Mouse (Mus musculus) forebrain, embryonic 14.5 days (tissue): ENCODE results near the gene Eml1. TPM values are rescaled to one million over a fixed set of nuclear protein-coding genes. Genes with fewer than 3 reads are reported as not detected.

Source experiments
- ATAC-seq: fragments of 200-750 bp; cut with Nextera tagmentation; 2 replicates; pipeline ENCODE4 v1.8.0; 2017; ENCODE audit warnings: mild to moderate bottlenecking, moderate library complexity
- DNase-seq: peaks from one replicate; pipeline ENCODE4 v3.0.0-alpha.2; 2015; ENCODE audit warnings: low spot score
- H3K27ac ChIP-seq: fragments of 300-500 bp; sonication (generic); 2 replicates; pipeline ENCODE4 v1.5.1; 2014; ENCODE audit warnings: low read depth, mild to moderate bottlenecking, control low read depth, low read length, moderate library complexity
- H3K27me3 ChIP-seq: fragments of 300-500 bp; sonication (generic); replicated peaks from 2 replicates; pipeline ENCODE4 v1.6.1; 2014; ENCODE audit warnings: low read length, control low read depth, mixed read lengths; ENCODE audit not compliant: control insufficient read depth, insufficient read depth
- H3K36me3 ChIP-seq: fragments of 300-500 bp; sonication (generic); 2 replicates; pipeline ENCODE4 v1.6.1; 2014; ENCODE audit warnings: low read length, control low read depth; ENCODE audit not compliant: control insufficient read depth, insufficient read depth
- H3K4me1 ChIP-seq: fragments of 300-500 bp; sonication (generic); 2 replicates; pipeline ENCODE4 v1.6.1; 2014; ENCODE audit warnings: antibody characterized with exemption, low read length, control low read depth; ENCODE audit not compliant: control insufficient read depth, insufficient read depth
- H3K4me2 ChIP-seq: fragments of 300-500 bp; sonication (generic); 2 replicates; pipeline ENCODE4 v1.6.1; 2014; ENCODE audit warnings: mild to moderate bottlenecking, control low read depth, low read length
- H3K4me3 ChIP-seq: fragments of 300-500 bp; sonication (generic); 2 replicates; pipeline ENCODE4 v1.5.1; 2014; ENCODE audit warnings: low read depth, low read length, control low read depth
- H3K9ac ChIP-seq: fragments of 300-500 bp; sonication (generic); 2 replicates; pipeline ENCODE4 v1.6.1; 2014; ENCODE audit warnings: mild to moderate bottlenecking, low read length, control low read depth, moderate library complexity
- H3K9me3 ChIP-seq: fragments of 300-500 bp; sonication (generic); replicated peaks from 2 replicates; pipeline ENCODE4 v1.6.1; 2016; ENCODE audit warnings: low read length, control low read depth, mixed read lengths; ENCODE audit not compliant: control insufficient read depth
- WGBS: fragments of 180-500 bp; shearing (Covaris S2); extraction: QIAGEN DNeasy Blood & Tissue Kit; methylation state at CpG from one replicate; pipeline ENCODE4 v1.1.7; 2014; 5-methylcytosine and 5-hydroxymethylcytosine counted together
- polyA plus RNA-seq: library from polyadenylated mRNA; unstranded; fragments of >200 nt; fragmentation: Nextera tagmentation; extraction: Ambion mirVana; gene quantifications from 2 replicates; pipeline ENCODE4 v1.2.1, GENCODE M21; 2014

The Eml1 gene
- polyA plus RNA-seq, 1 experiment from 2014 or later = 52.2 TPM

- no peaks in the 10 kb centered on the region; the same call in 1 of the 2 replicates for H3K4me1 ChIP-seq
- H3K27ac ChIP-seq = no peak overlapping the region
- DNase-seq = no peak
- WGBS = 57% methylated on average over 16 of the region's 16 CpGs
- ATAC-seq = no peak
- no peak overlapping the region for H3K4me3 ChIP-seq
- no peaks in the 10 kb centered on the region for H3K27me3 ChIP-seq
- H3K36me3 ChIP-seq = no peaks in the 10 kb centered on the region
- H3K4me2 ChIP-seq = no peak overlapping the region
- H3K9me3 ChIP-seq = no peaks in the 10 kb centered on the region
- H3K9ac ChIP-seq = no peak overlapping the region
Measured at GRCm38 (mm10) chr12:108452151-108452874, 81.6 kb downstream of the Eml1 start.

GRCm38 (mm10) chr12:108453561-108454044 lies 82.8 kb downstream of the Eml1 start:
- no peak for ATAC-seq
- H3K9me3 ChIP-seq = 0 out of 2 replicates have a peak, but pooled peaks cover 4% of the 10 kb centered on the region
- H3K36me3 ChIP-seq = peaks cover 5% of the 10 kb centered on the region; the same call in 1 of the 2 replicates
- H3K9ac ChIP-seq = no peak overlapping the region
- no peak overlapping the region for H3K4me2 ChIP-seq
- H3K27me3 ChIP-seq = no peaks in the 10 kb centered on the region
- no peak overlapping the region for H3K27ac ChIP-seq
- 86% methylated on average over 8 of the region's 8 CpGs for WGBS
- DNase-seq = no peak
- no peaks in the 10 kb centered on the region; the same call in 1 of the 2 replicates for H3K4me1 ChIP-seq
- H3K4me3 ChIP-seq = no peak overlapping the region

GRCm38 (mm10) chr12:108455004-108455403 lies 84.2 kb downstream of the Eml1 start:
- Histone ChIP-seq H3K4me1 (no peaks in the 10 kb centered on the region; the same call in 1 of the 2 replicates), H3K9ac (no peak overlapping the region), H3K27ac (0 out of 2 replicates have a peak overlapping the region, but pooled peaks have one; percentile 33), H3K27me3 (no peaks in the 10 kb centered on the region), H3K4me2 (no peak overlapping the region), H3K36me3 (peaks cover 5% of the 10 kb centered on the region; the same call in 1 of the 2 replicates), H3K4me3 (no peak overlapping the region), H3K9me3 (0 out of 2 replicates have a peak, but pooled peaks cover 4% of the 10 kb centered on the region)
- peak; percentile 65 for DNase-seq
- peak; percentile 57; the same call in 1 of the 2 replicates for ATAC-seq
- 78% methylated on average over 4 of the region's 4 CpGs for WGBS

- Histone ChIP-seq H3K27ac (no peak overlapping the region), H3K9ac (no peak overlapping the region), H3K4me3 (no peak overlapping the region), H3K4me2 (no peak overlapping the region), H3K9me3 (no peaks in the 10 kb centered on the region), H3K4me1 (no peaks in the 10 kb centered on the region; the same call in 1 of the 2 replicates), H3K27me3 (no peaks in the 10 kb centered on the region), H3K36me3 (peaks cover 27% of the 10 kb centered on the region)
- WGBS = 90% methylated on average over 1 of the region's 1 CpGs
- no peak for ATAC-seq
- no peak for DNase-seq
Measured at GRCm38 (mm10) chr12:108472898-108473297, 102.1 kb downstream of the Eml1 start.

- peaks cover 27% of the 10 kb centered on the region for H3K36me3 ChIP-seq
- no peaks in the 10 kb centered on the region for H3K4me1 ChIP-seq
- H3K4me2 ChIP-seq = no peak overlapping the region
- no peak overlapping the region for H3K9ac ChIP-seq
- DNase-seq = no peak
- 95% methylated on average over 3 of the region's 3 CpGs for WGBS
- no peak overlapping the region for H3K27ac ChIP-seq
- no peak overlapping the region for H3K4me3 ChIP-seq
- ATAC-seq = no peak
- no peaks in the 10 kb centered on the region for H3K9me3 ChIP-seq
- no peaks in the 10 kb centered on the region for H3K27me3 ChIP-seq
Measured at GRCm38 (mm10) chr12:108474440-108474839, 103.7 kb downstream of the Eml1 start.

- Histone ChIP-seq H3K27ac (no peak overlapping the region), H3K9ac (no peak overlapping the region), H3K4me2 (no peak overlapping the region), H3K4me1 (peaks cover 18% of the 10 kb centered on the region; the same call in 1 of the 2 replicates), H3K36me3 (peaks cover 9% of the 10 kb centered on the region; the same call in 1 of the 2 replicates), H3K27me3 (no peaks in the 10 kb centered on the region), H3K4me3 (no peak overlapping the region), H3K9me3 (no peaks in the 10 kb centered on the region)
- 71% methylated on average over 5 of the region's 5 CpGs for WGBS
- no peak for DNase-seq
- no peak for ATAC-seq
Measured at GRCm38 (mm10) chr12:108478714-108479113, 108.0 kb downstream of the Eml1 start.

- H3K9ac ChIP-seq = no peak overlapping the region
- no peaks in the 10 kb centered on the region for H3K9me3 ChIP-seq
- DNase-seq = peak; percentile 51
- peaks cover 8% of the 10 kb centered on the region; the same call in 1 of the 2 replicates for H3K36me3 ChIP-seq
- peaks cover 18% of the 10 kb centered on the region; the same call in 1 of the 2 replicates for H3K4me1 ChIP-seq
- H3K27ac ChIP-seq = no peak overlapping the region
- no peaks in the 10 kb centered on the region for H3K27me3 ChIP-seq
- no peak overlapping the region for H3K4me3 ChIP-seq
- no peak overlapping the region for H3K4me2 ChIP-seq
- peak; percentile 42 for ATAC-seq
- WGBS = 2% methylated on average over 9 of the region's 9 CpGs
Measured at GRCm38 (mm10) chr12:108480704-108481365, 110.1 kb downstream of the Eml1 start.

GRCm38 (mm10) chr12:108489076-108489475 lies 118.3 kb downstream of the Eml1 start:
- Histone ChIP-seq H3K4me1 (peaks cover 15% of the 10 kb centered on the region), H3K27me3 (no peaks in the 10 kb centered on the region), H3K36me3 (0 out of 2 replicates have a peak, but pooled peaks cover 2% of the 10 kb centered on the region), H3K9me3 (no peaks in the 10 kb centered on the region), H3K4me3 (no peak overlapping the region), H3K27ac (no peak overlapping the region), H3K4me2 (no peak overlapping the region), H3K9ac (no peak overlapping the region)
- ATAC-seq (no peak), DNase-seq (no peak)
- 89% methylated on average over 5 of the region's 5 CpGs for WGBS
